Mouse (Mus musculus) intestine, embryonic 16.5 days (tissue): ENCODE data around the gene Slc39a3. TPM values are rescaled to one million over a fixed set of nuclear protein-coding genes. Genes with fewer than 3 reads are reported as not detected.
"Not testable (repeated sequence)": the region's sequence is repeated elsewhere in the genome, so short reads cannot be mapped to it uniquely, and the experiment has no call there.

Experiments
- ATAC-seq: fragments of 200-750 bp; cut with Nextera tagmentation; 2 replicates; pipeline ENCODE4 v1.8.0; 2017; ENCODE audit warnings: moderate TSS enrichment, moderate library complexity
- H3K27ac ChIP-seq: fragments of 300-500 bp; sonication (generic); 2 replicates; pipeline ENCODE4 v1.5.1; 2014; ENCODE audit warnings: mild to moderate bottlenecking, low read length
- H3K27me3 ChIP-seq: fragments of 300-500 bp; sonication (generic); replicated peaks from 2 replicates; pipeline ENCODE4 v1.6.1; 2014; ENCODE audit warnings: low read length, control low read depth, mixed read lengths; ENCODE audit not compliant: control insufficient read depth, insufficient read depth
- H3K36me3 ChIP-seq: fragments of 300-500 bp; sonication (generic); 2 replicates; pipeline ENCODE4 v1.6.1; 2014; ENCODE audit warnings: low read length, control low read depth; ENCODE audit not compliant: control insufficient read depth, insufficient read depth
- H3K4me1 ChIP-seq: fragments of 300-500 bp; sonication (generic); 2 replicates; pipeline ENCODE4 v1.6.1; 2014; ENCODE audit warnings: low read length, control low read depth, mixed read lengths; ENCODE audit not compliant: control insufficient read depth, insufficient read depth
- H3K4me2 ChIP-seq: fragments of 300-500 bp; sonication (generic); 2 replicates; pipeline ENCODE4 v1.6.1; 2014; ENCODE audit warnings: low read depth, low read length, control low read depth
- H3K4me3 ChIP-seq: fragments of 300-500 bp; sonication (generic); 2 replicates; pipeline ENCODE4 v1.5.1; 2014; ENCODE audit warnings: mild to moderate bottlenecking, low read length
- H3K9ac ChIP-seq: fragments of 300-500 bp; sonication (generic); 2 replicates; pipeline ENCODE4 v1.6.1; 2014; ENCODE audit warnings: low read depth, low read length
- H3K9me3 ChIP-seq: fragments of 300-500 bp; sonication (generic); 2 replicates; pipeline ENCODE4 v1.6.1; 2016; ENCODE audit warnings: low read length, control low read depth; ENCODE audit not compliant: control insufficient read depth
- WGBS: fragments of 180-500 bp; shearing (Covaris S2); extraction: QIAGEN DNeasy Blood & Tissue Kit; methylation state at CpG from one replicate; pipeline ENCODE4 v1.1.7; 2014; 5-methylcytosine and 5-hydroxymethylcytosine counted together
- polyA plus RNA-seq: library from polyadenylated mRNA; unstranded; fragments of >200 nt; fragmentation: Nextera tagmentation; extraction: Ambion mirVana; gene quantifications from 2 replicates; pipeline ENCODE4 v1.2.1, GENCODE M21; 2015

The Slc39a3 gene
- polyA plus RNA-seq, 1 experiment from 2014 or later, result 18.9 TPM

DNA sequence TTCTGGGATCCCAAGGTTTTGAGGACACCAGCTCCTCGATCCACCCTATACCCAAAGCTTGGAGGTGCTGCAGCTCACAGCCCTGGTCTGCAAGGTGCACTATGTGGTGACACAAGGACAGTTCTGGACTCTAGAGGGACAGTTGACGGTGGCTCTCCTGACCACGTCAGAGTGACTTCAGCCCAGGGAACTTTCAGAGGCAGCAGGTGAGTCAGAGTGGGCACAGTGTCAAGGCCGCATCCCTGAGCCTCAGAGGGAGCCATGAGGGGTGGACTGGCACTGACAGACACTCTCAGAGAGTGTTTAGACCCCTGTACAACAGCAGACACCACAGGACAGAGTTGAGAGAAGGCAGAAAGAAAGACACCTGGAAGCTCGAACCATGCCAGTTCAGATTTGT is 15.4 kb upstream of the Slc39a3 start:
- Histone ChIP-seq H3K9me3 (no peaks in the 10 kb centered on the region), H3K27ac (no peak overlapping the region), H3K4me1 (no peaks in the 10 kb centered on the region), H3K36me3 (peaks cover 34% of the 10 kb centered on the region), H3K4me2 (no peak overlapping the region), H3K27me3 (no peaks in the 10 kb centered on the region), H3K4me3 (no peak overlapping the region), H3K9ac (no peak overlapping the region)
- WGBS, result 90% methylated on average over 5 of the region's 5 CpGs
- no peak for ATAC-seq

GRCm38 (mm10) chr10:81051133-81051532 is 13.9 kb upstream of the Slc39a3 start:
- Histone ChIP-seq H3K9ac (no peak overlapping the region), H3K27ac (no peak overlapping the region), H3K9me3 (no peaks in the 10 kb centered on the region), H3K36me3 (peaks cover 46% of the 10 kb centered on the region), H3K4me3 (no peak overlapping the region), H3K27me3 (no peaks in the 10 kb centered on the region), H3K4me2 (no peak overlapping the region), H3K4me1 (no peaks in the 10 kb centered on the region)
- no peak for ATAC-seq
- WGBS, result 93% methylated on average over 6 of the region's 6 CpGs

DNA sequence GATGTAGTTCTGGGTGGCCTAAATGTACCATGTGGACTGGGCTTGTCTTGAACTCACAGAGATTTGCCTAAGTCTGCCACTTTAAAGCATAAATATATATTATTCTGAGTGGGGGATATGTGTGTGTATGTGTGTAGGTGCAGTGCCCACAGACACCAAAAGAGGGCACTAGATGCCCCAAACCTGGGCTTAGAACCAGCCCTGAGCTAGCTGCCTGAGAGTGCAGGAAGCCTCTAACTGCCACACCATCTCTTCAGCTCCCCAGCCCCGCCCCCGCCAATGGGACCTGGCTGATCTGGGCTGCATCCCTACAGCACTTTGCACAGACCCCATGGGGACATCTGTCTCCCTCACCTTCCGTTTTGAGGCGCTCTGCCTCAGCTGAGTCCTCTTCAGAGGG is 13.4 kb upstream of the Slc39a3 start:
- 93% methylated on average over 4 of the region's 4 CpGs for WGBS
- H3K27me3 ChIP-seq, result no peaks in the 10 kb centered on the region
- H3K4me3 ChIP-seq, result no peak overlapping the region
- H3K9me3 ChIP-seq, result no peaks in the 10 kb centered on the region
- peaks cover 49% of the 10 kb centered on the region for H3K36me3 ChIP-seq
- H3K4me2 ChIP-seq, result no peak overlapping the region
- no peak overlapping the region for H3K9ac ChIP-seq
- H3K27ac ChIP-seq, result no peak overlapping the region
- no peak for ATAC-seq
- H3K4me1 ChIP-seq, result no peaks in the 10 kb centered on the region

DNA sequence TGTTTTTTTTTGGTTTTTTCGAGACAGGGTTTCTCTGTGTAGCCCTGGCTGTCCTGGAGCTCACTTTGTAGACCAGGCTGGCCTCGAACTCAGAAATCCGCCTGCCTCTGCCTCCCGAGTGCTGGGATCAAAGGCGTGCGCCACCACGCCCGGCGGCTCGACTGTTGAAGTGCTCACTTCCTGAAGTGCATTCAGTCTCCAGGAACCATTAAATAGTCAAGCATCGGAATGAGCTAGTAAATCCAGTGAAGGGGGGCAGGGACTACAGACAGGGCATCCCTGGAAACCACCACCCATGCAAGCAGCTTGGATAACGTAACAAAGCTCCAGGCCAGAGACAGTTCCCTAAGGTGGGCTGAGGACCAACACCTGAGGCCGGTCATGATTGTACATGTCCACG is 8.0 kb upstream of the Slc39a3 start:
- not testable (repeated sequence) for H3K4me2 ChIP-seq, ATAC-seq, H3K4me3 ChIP-seq, H3K27me3 ChIP-seq, H3K9me3 ChIP-seq, H3K27ac ChIP-seq, H3K4me1 ChIP-seq, H3K9ac ChIP-seq
- peaks cover 49% of the 10 kb centered on the region for H3K36me3 ChIP-seq
- 91% methylated on average over 13 of the region's 14 CpGs for WGBS

GRCm38 (mm10) chr10:81041458-81042175 is 4.4 kb upstream of the Slc39a3 start:
- peaks cover 23% of the 10 kb centered on the region for H3K36me3 ChIP-seq
- ATAC-seq, result no peak
- H3K27me3 ChIP-seq, result no peaks in the 10 kb centered on the region
- H3K27ac ChIP-seq, result no peak overlapping the region
- H3K4me2 ChIP-seq, result no peak overlapping the region
- WGBS, result 30% methylated on average over 13 of the region's 13 CpGs
- no peak overlapping the region for H3K4me3 ChIP-seq
- H3K9ac ChIP-seq, result no peak overlapping the region
- H3K9me3 ChIP-seq, result no peaks in the 10 kb centered on the region
- H3K4me1 ChIP-seq, result no peaks in the 10 kb centered on the region; the same call in 1 of the 2 replicates

GRCm38 (mm10) chr10:81036251-81036650 is 975 bp downstream of the Slc39a3 start:
- H3K4me1 ChIP-seq, result no peaks in the 10 kb centered on the region; the same call in 1 of the 2 replicates
- no peak overlapping the region for H3K9ac ChIP-seq
- H3K27ac ChIP-seq, result no peak overlapping the region
- no peaks in the 10 kb centered on the region for H3K27me3 ChIP-seq
- H3K4me2 ChIP-seq, result no peak overlapping the region
- no peak overlapping the region for H3K4me3 ChIP-seq
- no peaks in the 10 kb centered on the region for H3K9me3 ChIP-seq
- WGBS, result 75% methylated on average over 7 of the region's 7 CpGs
- ATAC-seq, result no peak
- H3K36me3 ChIP-seq, result 0 out of 2 replicates have a peak, but pooled peaks cover 5% of the 10 kb centered on the region

DNA sequence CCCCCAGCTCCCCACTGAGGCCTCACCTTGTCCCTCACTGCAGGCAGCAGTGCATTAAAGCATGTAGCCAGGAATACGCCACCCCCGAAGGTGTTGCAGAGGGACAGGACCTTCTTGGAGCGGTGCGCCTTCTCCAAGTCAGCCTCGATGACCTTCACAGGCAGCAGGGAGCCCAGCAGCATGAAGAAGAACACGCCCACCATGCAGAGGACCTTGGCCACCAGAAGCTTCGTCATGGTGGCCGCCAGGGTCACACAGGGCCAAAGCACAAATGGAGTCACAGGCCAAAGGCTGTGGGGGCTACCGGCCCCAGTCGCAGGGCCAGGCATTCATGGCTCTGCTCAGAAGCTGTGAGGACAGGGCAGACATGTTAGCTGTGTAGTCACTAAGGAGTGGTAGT is 3.6 kb downstream of the Slc39a3 start:
- Histone ChIP-seq H3K9ac (no peak overlapping the region), H3K4me3 (no peak overlapping the region), H3K4me1 (no peaks in the 10 kb centered on the region), H3K4me2 (no peak overlapping the region), H3K27ac (no peak overlapping the region), H3K9me3 (no peaks in the 10 kb centered on the region), H3K27me3 (no peaks in the 10 kb centered on the region), H3K36me3 (peaks cover 8% of the 10 kb centered on the region; the same call in 1 of the 2 replicates)
- WGBS, result 78% methylated on average over 10 of the region's 10 CpGs
- ATAC-seq, result no peak

- H3K4me1 ChIP-seq, result no peaks in the 10 kb centered on the region
- H3K9me3 ChIP-seq, result no peaks in the 10 kb centered on the region
- no peak overlapping the region for H3K4me2 ChIP-seq
- ATAC-seq, result no peak
- H3K36me3 ChIP-seq, result peaks cover 8% of the 10 kb centered on the region; the same call in 1 of the 2 replicates
- H3K9ac ChIP-seq, result no peak overlapping the region
- 67% methylated on average over 10 of the region's 10 CpGs for WGBS
- no peak overlapping the region for H3K4me3 ChIP-seq
- peaks cover 18% of the 10 kb centered on the region for H3K27me3 ChIP-seq
- H3K27ac ChIP-seq, result no peak overlapping the region
Observed at GRCm38 (mm10) chr10:81029031-81029430, 8.2 kb downstream of the Slc39a3 start.

- peaks cover 8% of the 10 kb centered on the region; the same call in 1 of the 2 replicates for H3K36me3 ChIP-seq
- ATAC-seq, result no peak
Observed at GRCm38 (mm10) chr10:81028219-81028618, 9.0 kb downstream of the Slc39a3 start.

DNA sequence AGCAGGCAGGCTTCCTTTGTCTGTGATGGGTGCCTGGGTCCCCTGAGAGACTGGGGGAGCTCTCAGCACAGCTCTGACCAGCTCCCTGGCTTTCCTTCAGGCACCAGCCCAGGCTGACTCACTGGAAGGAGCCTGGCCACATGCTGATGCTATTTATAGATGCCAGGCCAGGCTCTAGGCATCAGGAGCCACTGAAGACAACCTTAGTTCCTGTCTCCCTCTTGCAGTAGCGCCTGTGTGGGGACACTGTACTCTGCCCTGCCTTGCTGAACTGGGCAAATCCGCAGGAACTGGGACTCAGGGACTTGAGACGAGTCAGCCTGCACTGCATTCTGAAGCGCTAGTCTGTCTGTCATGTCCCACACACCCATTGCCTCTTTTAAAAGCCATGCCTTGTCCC is 9.9 kb downstream of the Slc39a3 start:
- no peak for ATAC-seq
- Histone ChIP-seq H3K9me3 (no peaks in the 10 kb centered on the region), H3K4me3 (no peak overlapping the region), H3K4me1 (no peaks in the 10 kb centered on the region), H3K9ac (no peak overlapping the region), H3K4me2 (no peak overlapping the region), H3K27ac (no peak overlapping the region), H3K27me3 (peaks cover 27% of the 10 kb centered on the region), H3K36me3 (peaks cover 3% of the 10 kb centered on the region; the same call in 1 of the 2 replicates)
- WGBS, result 70% methylated on average over 4 of the region's 4 CpGs

More at GRCm38 (mm10) chr10:81028219-81028618, 9.0 kb downstream of the Slc39a3 start:
- H3K27ac ChIP-seq, result no peak overlapping the region
- no peaks in the 10 kb centered on the region for H3K4me1 ChIP-seq
- no peak overlapping the region for H3K9ac ChIP-seq
- no peaks in the 10 kb centered on the region for H3K9me3 ChIP-seq
- no peak overlapping the region for H3K4me3 ChIP-seq
- peaks cover 22% of the 10 kb centered on the region for H3K27me3 ChIP-seq
- no peak overlapping the region for H3K4me2 ChIP-seq
